Mouse (Mus musculus) lung, postnatal 4 days (tissue): ENCODE data around the gene Flna.
A peak's percentile ranks its signal among the peaks of the same experiment; 100 is the strongest.

Experiments
- DNase-seq, 2 experiments: peaks; one replicate each; pipeline ENCODE4 v3.0.0; 2021

Gene Flna

DNA sequence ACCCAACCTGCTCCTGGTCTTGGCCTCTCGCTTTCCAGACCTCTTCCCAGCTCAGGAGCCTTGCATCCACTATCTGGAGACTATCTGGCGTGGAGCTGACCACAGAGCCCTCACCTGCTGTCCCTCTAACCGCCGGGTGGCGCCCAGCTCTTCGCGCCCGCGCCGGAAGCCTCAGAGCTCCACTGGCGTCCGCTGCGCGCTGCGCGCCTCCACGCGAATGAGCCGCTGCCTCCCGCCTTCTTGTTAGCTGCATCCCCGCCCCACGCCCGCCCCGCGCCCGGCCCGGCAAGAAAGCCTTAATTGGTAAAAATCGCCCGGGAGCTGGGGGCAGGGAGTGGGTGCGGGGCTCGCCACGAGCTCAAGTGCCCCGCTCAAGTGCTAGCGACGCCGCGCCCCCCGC lies at the start of gene Flna:
TSS of gene Flna (minus strand) at position 206 of the 400 bp plus-strand sequence.
- DNase-seq: peak; percentile 85 to 88

DNA sequence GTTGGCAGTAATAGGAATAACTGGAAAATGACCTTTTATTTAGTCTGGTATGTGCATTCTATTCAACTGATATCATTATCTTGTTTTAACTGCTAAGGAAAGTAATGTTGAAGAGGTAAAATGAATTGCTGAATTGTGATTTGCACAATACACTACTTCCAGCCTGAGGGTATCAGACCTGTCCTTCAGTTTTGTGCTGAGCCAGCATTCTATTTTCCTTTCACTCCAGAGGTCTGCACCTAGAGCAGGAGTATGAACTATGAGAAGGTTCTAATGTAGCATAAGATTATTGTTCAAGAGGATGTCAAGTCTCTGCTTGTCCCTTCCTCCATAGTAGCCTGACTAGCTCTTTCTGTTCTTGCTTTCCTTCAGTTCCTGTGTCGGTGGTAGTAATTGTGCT lies 48.7 kb upstream of the Flna start:
- no peak for DNase-seq

DNA sequence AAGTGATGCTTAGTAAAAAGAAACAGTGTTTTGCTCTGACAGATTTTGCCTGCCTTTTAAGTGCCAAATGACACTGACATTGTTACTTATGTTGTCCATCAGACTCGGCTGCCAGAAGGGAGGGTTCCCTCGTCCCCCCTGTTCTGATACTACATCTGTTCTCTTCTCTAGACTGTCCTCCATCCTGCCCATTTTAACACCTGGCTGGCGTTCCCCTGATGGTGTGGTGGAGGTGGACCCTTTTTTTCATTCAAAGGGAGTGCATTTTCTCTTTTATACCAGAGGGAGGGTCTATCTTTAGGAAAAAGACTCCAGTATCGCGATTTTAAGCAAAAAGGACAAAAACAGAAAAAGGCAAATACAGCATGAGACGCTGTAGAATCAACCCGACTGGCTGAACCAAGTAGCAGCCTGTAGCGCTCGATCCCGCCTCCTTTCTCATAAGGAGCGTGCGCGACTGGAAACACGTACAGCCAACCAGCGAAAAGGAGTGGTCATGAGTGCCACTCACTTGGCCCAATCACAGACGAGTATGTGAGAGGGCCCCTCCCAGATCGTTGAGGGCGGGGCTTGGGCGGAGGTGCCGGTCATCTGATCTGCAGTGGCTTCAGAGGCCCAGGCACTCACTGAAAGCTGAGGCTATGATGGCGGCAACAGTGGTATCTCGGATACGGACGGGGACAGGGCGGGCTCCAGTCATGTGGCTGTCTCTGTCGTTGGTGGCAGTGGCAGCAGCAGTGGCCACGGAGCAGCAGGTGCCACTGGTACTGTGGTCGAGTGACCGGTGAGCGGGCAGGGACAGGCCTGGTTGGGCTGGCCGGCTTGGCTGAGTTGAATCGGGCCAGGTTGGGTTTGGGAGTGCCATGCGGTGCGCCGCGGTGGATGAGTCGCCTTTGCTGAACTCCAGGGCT lies 47.2 kb upstream of the Flna start, which contains the start of gene Atp6ap1:
TSS of gene Atp6ap1 (plus strand) at position 560 of the 911 bp plus-strand sequence.
- DNase-seq: peak; percentile 95 to 96

DNA sequence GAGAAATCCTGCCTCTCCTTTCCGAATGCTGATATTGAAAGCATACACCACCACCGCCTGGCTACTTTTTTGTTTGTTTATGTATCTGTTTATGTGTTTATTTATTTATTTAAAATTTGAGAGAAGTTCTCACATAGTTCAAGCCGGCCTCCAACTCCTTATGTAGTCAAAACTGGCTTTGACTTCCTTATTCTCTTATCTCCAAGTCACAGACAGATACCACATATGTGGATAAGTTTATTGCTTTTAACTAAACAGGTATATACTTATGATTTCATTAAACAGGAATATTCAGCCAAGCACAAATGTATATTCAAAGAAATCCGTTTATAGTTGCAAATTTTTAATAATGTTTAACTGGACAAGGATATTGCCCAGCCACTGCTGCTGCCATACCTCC lies 43.8 kb upstream of the Flna start:
- no peak for DNase-seq

DNA sequence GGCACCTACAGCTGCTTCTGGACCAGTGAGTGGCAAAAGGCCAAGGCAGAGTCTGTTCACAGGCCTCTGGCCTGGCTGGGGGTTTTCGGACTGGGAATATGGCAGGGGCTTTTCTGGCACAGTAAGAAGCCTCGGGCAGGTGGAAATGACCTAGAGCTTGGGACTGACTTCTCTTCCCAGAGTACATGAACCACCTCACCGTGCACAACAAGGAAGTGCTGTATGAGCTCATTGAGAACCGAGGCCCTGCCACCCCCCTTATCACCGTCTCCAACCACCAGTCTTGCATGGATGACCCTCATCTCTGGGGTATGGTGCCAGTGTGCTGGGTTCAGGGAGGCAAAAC lies 33.4 kb upstream of the Flna start:
- no peak for DNase-seq

DNA sequence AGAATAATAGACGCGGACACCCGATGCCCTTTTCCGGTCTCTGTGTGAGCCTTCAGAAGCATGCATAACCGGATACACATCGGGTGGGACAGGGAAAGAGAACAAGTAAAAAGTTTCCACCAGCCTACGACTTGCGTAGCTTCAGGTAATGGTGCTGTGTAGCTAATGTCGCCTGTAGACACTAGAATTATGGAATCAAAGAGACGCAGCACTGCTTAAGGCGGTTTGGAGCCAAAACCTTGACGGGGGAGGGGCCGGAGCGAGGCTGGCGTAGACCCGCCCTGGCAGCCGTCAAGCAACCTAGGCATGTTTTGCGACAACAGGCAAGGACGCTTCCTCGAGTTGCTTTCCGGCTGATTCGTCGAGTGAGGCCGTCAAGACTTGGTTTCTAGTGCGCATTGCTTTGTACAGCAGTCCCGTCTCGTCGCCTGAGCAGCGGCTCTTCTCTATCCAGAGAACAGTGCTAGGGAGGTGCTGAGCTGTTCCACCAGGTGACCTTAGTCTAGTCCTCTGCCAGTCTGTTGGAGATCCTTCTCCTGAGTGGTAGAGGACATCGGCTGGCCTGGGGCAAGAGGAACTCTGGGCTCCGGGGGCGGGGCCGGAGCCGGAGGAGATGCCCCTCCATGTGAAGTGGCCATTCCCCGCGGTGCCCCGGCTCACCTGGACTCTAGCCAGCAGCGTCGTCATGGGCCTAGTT lies 32.9 kb upstream of the Flna start:
- DNase-seq: peak; percentile 91

DNA sequence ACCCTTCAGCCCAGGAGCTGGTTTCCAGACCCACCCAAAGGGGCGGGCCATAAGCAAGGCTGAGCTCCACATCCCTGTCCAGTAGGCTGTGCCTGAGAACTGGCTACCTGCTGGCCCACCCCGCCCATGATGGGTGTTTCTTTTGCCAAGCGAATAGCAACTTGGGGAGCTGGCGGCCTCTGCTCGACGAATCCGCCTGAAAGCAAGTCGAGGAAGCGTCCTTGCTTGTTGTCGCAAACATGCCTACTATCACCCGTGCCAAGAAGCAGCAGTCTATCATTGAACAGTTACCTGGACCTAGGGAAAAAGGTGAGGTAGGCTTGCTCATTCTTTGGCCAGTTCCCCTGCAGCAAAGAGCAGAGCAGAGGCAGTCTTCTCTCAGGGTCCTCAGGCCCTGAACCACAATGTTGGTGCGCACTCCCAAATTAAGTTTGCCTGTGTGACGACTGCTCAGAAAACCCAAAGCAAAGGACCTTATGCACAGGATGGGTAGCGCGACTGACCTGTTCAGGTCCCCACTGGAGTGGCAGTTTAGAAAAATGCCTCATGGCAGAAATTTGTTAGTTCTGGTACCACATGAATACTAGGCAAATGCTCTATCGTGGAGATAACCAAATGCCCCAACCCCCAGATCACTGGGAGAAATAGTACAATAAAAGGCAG lies 32.2 kb upstream of the Flna start, which contains the start of the genes Taz and Dnase1l1:
TSS of gene Taz (plus strand) at position 181 of the 663 bp plus-strand sequence.
TSS of gene Dnase1l1 (minus strand) at position 606 of the 663 bp plus-strand sequence.
- peak; percentile 86 to 93 for DNase-seq

DNA sequence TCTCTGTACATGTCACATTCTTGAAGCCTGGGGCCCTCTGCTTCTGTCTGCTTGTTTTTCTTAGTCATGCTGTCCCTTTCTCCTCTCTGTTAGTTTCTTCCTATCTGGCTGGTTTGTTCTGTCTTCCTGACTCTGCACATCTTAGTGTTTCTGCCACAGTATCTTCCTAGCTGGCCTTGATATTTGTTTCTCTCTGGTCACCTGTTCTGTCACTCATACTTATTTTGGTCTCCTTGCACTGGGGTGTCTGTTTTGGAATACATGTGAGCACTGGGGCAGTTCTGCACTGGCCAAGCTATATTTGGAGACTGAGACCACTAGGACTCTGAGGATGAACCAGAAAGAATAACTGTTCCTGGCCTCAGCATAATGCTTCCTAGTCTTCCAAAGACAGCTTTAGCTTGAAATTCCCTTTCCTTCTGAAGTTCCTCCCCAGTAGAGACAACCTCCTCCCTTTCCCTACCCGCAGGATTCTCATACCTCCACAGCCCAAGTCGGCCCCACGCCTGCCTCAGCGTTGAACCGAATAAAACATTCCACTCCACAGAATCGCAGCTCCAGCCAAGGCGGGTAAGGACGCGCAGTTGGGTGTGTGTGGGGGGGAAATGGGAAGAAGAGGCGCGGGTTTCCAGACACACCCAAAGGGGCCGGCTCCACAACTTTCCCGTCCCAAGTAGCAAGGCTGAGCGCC lies 31.6 kb upstream of the Flna start:
- no peak for DNase-seq

DNA sequence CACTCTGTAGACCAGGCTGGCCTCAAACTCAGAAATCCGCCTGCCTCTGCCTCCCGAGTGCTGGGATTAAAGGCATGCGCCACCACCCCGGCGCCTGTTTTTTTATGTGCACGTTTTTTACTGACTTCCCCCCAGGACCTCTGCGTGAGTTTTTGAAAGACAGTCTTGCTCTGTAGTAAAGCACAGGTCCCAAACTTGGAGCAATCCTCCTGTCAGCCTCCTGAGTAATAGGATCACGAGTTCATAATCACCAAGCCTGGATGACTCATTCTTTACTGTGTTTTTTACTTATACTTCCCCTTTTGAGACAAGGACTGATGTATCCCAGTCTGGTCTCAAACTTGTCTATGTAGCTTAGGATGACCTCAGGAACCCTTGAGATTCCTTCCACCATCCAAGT lies 28.3 kb upstream of the Flna start:
- DNase-seq: no peak

DNA sequence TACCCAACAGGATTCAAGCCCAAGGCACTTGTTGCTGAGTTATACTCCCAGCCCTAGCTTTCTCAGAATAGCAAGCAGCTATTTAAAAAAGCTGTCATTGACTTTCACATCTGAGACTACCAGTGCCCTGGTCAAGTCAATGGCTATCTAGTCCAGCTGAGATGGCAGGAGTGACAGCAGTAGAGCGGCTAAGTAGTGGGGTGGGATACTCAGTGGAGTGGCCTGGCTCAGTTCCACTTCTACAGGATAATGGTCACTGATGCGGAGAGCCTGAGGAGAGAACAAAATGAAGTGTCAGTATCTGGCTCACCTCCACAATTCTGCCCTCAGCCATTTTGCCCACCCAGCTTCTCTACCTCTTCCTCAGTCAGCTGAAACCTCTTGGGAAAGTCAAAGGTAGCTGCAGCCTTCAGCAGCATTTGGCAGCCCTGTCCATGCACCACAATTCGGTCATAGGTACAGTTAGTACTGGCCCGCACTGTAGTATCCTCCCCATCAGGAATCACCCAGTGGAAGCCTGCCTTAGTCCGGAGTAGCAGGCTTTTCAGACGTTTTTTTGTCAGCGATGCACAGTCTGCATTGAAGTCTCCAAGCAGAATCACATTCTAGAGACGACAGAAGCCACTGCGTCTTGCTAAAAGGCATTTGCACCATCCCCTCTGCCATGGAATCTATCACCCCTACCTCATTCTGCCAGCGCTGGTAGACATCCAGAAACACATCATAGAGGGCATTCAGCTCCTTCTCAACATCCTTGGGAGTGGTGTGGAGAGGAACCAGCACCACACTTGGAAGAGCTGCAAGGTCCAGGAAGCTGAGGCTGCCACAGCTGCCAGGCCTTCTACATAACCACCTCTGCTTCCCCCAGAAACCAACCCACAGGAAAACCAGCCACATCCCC lies 24.1 kb upstream of the Flna start:
- DNase-seq: no peak

DNA sequence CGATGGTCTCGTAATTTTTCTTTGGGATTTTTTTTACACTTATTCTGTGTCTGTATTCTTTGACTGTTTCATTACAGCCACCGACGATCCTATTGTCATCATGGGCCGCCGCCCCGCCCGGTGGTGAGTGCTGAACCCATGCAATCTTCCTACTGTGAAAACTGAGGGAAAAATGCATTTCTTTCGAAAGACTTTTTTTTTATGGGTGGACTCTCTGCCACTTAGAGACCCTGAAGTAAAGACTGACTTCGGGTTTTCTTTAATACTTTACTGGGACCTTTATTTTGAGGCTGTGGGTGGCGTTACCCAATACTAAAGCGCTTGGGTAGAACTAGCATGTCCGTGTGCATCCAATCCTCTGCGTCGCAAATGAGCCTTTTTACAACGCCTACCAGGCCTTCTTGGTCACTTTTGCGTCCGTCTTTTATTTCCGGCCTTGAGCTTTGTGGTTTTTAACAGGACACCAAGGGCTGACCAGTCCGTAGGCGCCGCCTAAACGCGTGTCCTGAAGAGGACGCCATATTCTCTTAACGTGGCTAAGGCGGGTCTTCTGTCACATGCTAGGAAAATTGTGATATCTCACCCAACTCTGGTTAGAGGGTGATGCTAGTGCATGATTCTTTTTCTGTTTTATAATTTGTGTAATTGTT lies 21.4 kb upstream of the Flna start:
- DNase-seq: peak; percentile 49 to 58

DNA sequence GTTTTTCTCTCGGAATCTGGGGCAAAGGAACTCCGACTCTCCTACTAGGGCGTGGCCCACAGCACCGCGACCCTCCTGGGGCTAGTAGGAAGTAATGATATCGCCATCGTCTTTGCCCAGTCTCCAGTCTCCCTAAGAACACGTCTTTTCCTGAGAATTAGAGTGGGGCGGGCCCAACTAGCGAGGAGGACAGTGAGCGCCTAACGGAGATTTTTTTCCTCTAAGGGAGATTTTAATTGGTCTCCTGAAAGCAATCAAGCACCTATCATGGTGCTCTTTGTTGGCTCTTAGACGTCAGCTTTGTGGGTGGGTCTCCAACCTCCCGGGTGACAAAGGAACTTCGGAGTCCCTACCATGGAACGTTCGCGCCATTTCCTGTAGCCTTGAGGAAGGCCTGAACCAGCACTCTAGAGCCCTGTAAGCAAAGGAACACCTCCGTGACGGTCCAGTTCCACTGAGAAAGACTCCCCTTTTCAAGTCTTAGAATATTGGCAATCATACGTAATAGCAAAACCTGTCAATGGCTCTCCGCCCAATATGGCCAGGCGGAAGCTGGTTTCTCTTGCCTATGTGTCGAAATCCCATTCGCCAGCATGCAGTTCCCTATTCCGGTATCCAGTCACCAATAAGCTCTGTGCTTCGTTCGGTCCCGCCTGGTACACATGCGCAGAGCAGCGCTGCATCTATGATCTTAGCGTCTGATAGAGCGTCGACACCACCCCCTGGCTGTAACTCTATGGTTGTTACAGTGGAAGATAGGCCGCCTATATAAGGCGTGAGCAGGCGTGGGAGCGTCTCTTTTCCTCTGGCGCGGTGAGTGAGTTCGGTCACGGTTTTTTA lies 20.7 kb upstream of the Flna start, which contains the start of gene Rpl10:
TSS of gene Rpl10 (plus strand) at position 751 of the 840 bp plus-strand sequence.
- DNase-seq: peak; percentile 93 to 96

DNA sequence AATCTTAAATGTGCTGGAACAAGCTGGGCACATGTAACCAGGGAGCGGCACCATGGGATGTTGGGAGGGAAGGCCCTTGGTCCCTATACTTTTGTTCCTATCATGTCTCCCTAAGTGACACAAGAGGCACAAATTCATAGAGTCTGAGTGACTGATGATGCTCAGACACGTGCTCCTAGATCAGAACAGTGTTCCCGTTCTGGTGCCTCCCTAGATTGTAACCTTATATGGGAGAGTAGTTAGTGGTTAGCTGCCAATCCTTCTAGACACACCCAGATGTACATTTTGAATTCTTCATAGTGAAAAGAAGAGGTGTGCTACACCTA lies 20.1 kb upstream of the Flna start:
- no peak for DNase-seq

DNA sequence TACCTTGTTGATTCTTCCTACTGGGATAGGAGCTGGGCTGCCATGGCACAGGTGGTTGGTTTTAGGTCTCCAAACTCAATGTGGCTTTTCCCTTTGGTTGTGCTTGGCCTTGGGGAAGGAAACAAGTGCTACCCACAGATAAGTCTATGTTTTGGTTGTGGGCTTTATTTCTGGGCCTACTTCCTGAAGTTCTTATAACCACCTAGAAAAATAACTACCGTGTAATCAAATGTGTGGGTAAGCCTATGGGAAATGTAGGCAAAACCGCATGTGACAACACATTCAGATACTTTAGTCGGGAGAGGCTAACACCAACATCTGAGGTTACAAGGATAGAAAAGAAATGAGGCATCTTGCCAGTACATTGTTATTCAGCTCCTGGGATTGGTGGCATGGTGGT lies 8.1 kb upstream of the Flna start:
- DNase-seq: no peak

DNA sequence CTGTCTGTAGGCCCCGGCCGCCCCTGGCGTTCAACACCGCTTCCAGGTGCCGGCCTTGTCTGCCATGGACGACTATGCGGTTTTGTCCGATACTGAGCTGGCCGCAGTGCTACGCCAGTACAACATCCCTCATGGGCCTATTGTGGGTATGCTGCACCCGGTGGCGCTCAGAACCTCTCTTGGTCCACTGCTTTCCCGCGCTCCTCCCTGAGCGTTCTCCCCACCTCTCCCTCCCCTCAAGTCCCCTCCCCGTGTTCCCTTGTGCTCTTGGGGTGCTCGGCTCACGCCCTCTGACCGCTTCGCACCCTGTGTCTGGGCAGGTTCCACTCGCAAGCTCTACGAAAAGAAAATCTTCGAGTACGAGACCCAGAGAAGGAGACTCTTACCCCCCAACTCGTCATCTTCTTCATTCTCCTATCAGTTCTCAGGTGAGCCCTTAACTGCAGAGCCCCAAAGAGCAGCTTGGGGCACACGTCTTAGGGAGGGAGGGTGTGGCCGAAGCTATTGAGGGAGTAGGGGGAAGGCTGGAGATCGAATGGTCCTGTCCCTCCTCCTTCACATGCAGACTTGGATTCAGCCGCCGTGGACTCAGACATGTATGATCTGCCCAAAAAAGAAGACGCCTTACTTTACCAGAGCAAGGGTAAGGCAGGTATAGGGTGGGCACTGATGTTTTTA lies 5.4 kb upstream of the Flna start:
- DNase-seq: peak in 1 of 2 experiments; percentile 7

DNA sequence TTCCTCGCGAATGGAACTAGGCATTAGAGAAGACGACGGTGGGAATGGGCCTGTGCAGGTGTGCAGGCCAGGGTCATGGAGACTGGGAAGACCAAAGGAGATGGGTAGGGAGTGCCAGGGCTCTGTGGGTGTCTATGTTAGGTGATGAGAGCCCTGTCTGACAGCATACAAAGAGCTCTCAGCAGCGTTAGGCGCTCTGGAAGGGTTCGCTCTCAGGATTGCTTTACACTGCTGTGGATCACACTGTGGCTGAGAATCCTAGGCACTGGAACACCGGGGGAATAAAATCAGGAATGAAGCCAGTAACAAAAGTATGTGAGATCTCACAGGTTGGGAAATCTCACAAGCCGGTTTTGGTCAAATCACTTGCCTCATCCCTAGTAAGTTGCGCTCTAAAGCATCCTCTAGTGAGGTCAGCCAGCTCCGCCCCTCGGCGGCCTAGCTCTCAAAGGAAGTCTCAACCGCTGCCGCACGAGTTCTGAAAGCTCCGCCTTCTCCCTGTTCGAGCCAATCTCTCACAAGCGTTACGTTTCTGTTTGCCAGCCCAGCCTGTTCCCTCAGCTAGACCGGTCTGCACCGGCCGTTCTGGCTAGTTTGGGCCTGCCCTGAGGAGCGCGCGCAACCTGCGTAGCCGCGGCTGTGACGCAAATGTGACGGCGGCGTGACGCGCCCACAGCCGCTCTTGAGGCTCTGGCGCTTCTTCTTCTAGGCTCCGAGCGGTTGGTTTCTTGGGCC lies 4.7 kb upstream of the Flna start, which contains the start of gene Emd:
TSS of gene Emd (plus strand) at position 535 of the 735 bp plus-strand sequence.
- peak; percentile 91 to 95 for DNase-seq

DNA sequence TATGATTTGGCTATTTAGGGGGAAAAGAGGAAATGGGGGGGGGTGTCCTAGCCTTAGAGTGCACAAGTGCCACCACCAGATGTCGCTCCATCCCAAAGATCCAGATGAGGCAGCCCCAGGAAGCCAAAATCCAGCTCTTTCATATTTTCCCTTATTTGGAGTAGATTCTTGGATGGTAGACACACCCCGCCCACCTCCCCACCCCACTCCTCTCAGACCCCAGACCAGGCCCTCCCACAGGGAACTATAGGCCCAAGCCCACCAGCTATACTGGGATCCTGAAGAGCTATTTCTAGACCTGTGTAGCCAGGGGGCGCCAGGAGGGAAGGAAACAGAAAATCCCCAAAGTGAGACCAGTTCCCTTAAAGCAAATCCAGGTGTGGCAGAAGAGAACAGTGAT lies 969 bp downstream of the Flna start:
- DNase-seq: peak; percentile 57 to 81

DNA sequence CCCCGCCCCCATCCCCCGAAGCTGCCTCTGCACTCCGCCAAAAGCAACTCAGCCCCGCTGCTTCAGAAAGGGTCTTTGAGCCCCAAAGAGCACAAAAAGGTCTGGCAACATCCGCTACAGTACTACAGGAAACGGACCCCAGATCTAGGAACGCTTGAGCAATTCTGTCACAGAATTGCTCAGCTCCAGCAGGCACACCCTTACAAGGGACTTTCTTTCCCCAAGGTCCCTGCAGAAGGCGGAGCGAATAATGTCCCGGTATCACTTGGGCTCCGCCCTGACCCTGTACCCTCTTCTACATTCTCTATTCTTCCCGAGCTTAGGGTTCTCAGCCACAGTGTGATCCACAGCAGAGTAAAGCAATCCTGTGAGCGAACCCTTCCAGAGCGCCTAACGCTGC lies 2.9 kb downstream of the Flna start:
- no peak for DNase-seq

DNA sequence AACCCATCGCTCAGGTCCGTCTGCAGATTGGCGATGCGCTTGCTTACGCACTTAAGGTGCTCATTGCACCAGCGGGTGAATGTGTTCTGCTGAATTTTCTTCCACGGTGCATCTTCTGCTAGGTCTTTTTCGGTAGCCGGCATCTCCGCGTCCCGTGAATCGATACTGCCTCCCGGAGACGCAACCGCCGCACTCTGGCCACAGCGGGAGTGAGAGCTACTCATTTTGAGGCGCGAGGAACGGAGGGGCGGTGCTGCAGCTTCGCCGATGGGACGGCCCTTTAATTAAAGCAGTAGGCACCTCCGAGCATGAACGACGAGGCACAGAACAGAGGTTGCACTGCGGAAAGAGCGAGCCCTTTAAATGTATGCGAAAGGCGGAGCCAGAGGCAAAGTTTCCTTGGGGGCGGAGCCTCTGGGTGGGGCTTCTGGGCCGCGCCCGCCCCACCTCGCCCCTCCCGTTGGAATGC lies 3.4 kb downstream of the Flna start:
- DNase-seq: peak; percentile 90 to 94
